Mouse (Mus musculus) hindbrain, embryonic 10.5 days (tissue): ENCODE results near the gene Stab2. TPM values are rescaled to one million over a fixed set of nuclear protein-coding genes. Genes with fewer than 3 reads are reported as not detected.

Source experiments
- DNase-seq: peaks from one replicate; pipeline ENCODE4 v3.0.0-alpha.2; 2017; ENCODE audit warnings: low spot score
- H3K27ac ChIP-seq: fragments of 300-500 bp; sonication (generic); 2 replicates; pipeline ENCODE4 v1.5.1; 2016; ENCODE audit warnings: mild to moderate bottlenecking, moderate library complexity
- H3K27me3 ChIP-seq: fragments of 300-500 bp; sonication (generic); 2 replicates; pipeline ENCODE4 v1.6.1; 2016; ENCODE audit warnings: mild to moderate bottlenecking; ENCODE audit not compliant: poor library complexity, insufficient read depth, severe bottlenecking
- H3K36me3 ChIP-seq: fragments of 300-500 bp; sonication (generic); 2 replicates; pipeline ENCODE4 v1.6.1; 2016; ENCODE audit warnings: mild to moderate bottlenecking, moderate library complexity
- H3K4me1 ChIP-seq: fragments of 300-500 bp; sonication (generic); replicated peaks from 2 replicates; pipeline ENCODE4 v1.6.1; 2016; ENCODE audit warnings: mild to moderate bottlenecking
- H3K4me3 ChIP-seq: fragments of 300-500 bp; sonication (generic); 2 replicates; pipeline ENCODE4 v1.5.1; 2016; ENCODE audit warnings: mild to moderate bottlenecking, moderate library complexity
- H3K9me3 ChIP-seq: fragments of 300-500 bp; sonication (generic); 2 replicates; pipeline ENCODE4 v1.6.1; 2016; ENCODE audit warnings: mild to moderate bottlenecking, moderate library complexity
- WGBS: fragments of 180-500 bp; shearing (Covaris S2); methylation state at CpG from one replicate; pipeline ENCODE4 v1.1.7; 2016; 5-methylcytosine and 5-hydroxymethylcytosine counted together
- polyA plus RNA-seq: library from polyadenylated mRNA; unstranded; fragments of >200 nt; fragmentation: Nextera tagmentation; extraction: Ambion mirVana; gene quantifications from 2 replicates; pipeline ENCODE4 v1.2.1, GENCODE M21; 2016

Gene Stab2
- polyA plus RNA-seq, 1 experiment from 2014 or later, result 0.13 TPM

DNA sequence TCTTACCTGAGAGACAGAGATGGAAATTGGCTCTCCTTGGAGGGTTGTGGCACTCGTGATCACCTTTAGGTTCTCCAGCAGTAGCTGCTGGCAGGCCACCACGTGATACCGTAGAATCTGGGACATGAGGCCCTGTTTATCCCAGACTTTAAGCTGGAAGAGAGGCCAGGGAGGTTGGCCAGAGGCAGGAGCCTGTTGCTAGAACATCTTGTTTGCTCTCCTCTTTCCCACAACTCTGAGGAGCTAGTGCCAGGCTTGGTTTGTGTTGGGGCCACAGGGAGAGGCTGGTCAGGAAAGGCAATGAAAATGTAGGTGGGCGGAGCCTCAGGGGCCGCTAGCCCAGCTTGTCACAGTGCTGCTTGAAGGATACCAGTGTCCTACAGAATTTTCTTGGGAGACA lies 135.2 kb downstream of the Stab2 start:
- Histone ChIP-seq H3K36me3 (no peaks in the 10 kb centered on the region), H3K4me3 (no peak overlapping the region), H3K9me3 (no peaks in the 10 kb centered on the region), H3K27me3 (no peaks in the 10 kb centered on the region), H3K4me1 (no peaks in the 10 kb centered on the region), H3K27ac (no peak overlapping the region)
- 71% methylated on average over 5 of the region's 5 CpGs for WGBS
- DNase-seq, result no peak

DNA sequence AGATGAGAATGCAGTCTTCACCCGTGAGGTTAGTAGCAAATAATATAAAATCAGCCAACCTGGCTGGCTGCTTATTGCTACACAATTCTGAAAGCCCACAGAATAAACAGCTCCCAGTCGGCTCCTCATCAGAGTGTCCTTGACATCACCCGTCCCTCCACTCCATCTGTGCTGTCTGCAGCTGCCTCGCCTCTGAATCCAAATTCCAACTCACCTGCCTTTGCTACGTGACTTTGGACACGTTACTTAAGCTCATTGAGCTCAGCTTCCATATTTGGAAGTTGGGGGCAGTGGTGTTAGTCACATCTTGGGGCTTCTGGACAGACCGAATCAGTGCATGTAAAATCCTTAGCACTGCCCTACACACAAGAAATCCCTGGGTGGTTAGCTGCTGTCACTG lies 135.7 kb downstream of the Stab2 start:
- no peaks in the 10 kb centered on the region for H3K4me1 ChIP-seq
- no peaks in the 10 kb centered on the region for H3K9me3 ChIP-seq
- H3K36me3 ChIP-seq, result no peaks in the 10 kb centered on the region
- H3K27ac ChIP-seq, result no peak overlapping the region
- DNase-seq, result no peak
- WGBS, result 86% methylated on average over 7 of the region's 7 CpGs
- no peaks in the 10 kb centered on the region for H3K27me3 ChIP-seq
- H3K4me3 ChIP-seq, result no peak overlapping the region

DNA sequence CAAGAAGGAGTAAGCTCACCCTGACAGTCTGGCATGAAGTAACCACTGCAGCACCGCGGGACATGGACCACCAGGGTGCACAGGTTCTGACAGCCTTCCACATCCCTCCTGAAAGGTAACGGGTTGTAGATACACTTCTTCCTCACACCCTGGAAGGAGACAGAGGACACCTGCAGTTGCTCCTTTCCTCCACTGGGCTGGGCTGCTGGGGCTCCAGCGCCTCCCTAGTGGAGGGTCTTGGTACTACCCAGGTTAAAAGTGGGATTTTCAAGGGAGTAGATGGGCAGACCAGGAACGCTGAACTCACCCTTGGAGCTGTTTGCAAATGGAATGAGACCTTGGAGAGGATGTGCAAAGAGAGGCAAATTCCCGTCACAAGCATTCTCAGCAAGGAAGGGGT lies 144.4 kb downstream of the Stab2 start:
- H3K27me3 ChIP-seq, result no peaks in the 10 kb centered on the region

DNA sequence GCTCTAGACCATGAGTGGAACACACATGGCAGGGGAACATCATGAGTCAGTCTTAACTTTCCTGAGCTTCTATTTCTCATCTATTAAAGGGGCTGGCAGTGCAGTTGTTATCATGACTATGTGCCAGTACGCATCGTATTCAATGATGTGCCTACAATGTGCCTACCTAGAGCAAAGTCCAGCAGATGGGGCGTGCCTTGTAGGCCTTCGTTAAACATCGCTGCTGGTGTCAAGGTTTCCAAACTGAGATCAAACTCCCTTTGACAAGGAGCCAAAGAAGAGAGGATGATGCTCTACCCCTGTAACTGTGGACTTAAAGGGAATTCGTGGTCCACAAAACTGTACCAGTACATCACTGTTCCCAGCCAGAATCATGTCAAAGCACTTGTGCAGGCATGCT lies 145.3 kb downstream of the Stab2 start:
- Histone ChIP-seq H3K36me3 (no peaks in the 10 kb centered on the region), H3K27me3 (no peaks in the 10 kb centered on the region), H3K27ac (no peak overlapping the region), H3K4me1 (0 out of 2 replicates have a peak, but pooled peaks cover 3% of the 10 kb centered on the region), H3K4me3 (no peak overlapping the region), H3K9me3 (no peaks in the 10 kb centered on the region)
- WGBS, result 90% methylated on average over 6 of the region's 6 CpGs
- DNase-seq, result no peak

More for the DNA sequence above, 144.4 kb downstream of the Stab2 start:
- WGBS, result 88% methylated on average over 6 of the region's 6 CpGs
- Histone ChIP-seq H3K36me3 (no peaks in the 10 kb centered on the region), H3K9me3 (no peaks in the 10 kb centered on the region), H3K27ac (no peak overlapping the region), H3K4me1 (0 out of 2 replicates have a peak, but pooled peaks cover 3% of the 10 kb centered on the region), H3K4me3 (no peak overlapping the region)
- no peak for DNase-seq

DNA sequence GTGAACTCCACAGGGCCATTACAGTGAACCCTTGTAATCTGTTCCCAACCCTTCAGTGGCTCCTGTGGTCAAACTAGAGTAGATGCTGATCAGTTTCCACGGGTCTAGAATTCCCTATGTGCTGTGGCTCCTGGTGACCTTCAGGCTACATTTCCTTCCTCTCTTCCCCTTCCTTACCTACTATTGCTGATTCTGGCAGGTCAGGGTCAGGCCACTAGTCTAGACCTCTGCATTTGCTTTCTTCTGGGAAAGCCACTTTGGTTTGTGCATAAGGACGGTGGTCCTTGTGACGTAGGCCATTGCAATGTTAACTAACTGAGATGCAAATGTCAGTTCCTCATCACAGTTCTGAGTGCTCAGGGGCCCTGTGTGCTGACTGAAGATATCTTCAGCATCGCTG lies 147.4 kb downstream of the Stab2 start:
- no peak overlapping the region for H3K4me3 ChIP-seq
- H3K9me3 ChIP-seq, result no peaks in the 10 kb centered on the region
- 83% methylated on average over 4 of the region's 4 CpGs for WGBS
- DNase-seq, result no peak
- H3K27ac ChIP-seq, result no peak overlapping the region
- no peaks in the 10 kb centered on the region for H3K36me3 ChIP-seq
- 0 out of 2 replicates have a peak, but pooled peaks cover 3% of the 10 kb centered on the region for H3K4me1 ChIP-seq
- H3K27me3 ChIP-seq, result no peaks in the 10 kb centered on the region

DNA sequence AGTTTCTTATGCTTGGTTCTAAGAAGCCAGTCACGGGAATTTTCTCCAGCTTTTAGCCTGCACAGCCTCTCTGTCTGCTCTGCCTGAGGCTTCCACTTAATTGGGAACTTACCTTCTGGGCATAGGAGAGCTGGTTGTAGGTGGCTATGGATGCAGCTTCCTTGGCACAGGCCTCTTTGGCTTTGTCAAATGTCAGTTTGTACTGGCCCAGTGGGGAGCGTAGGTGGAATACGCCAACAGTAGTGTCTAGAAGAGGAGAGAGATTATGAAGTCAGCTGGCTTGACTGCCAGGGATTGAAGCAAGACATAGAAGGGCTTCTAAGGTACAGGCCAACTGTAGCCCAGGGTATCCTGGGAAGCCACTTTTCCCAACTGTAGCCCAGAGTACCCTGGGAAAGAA lies 154.4 kb downstream of the Stab2 start:
- Histone ChIP-seq H3K27me3 (peaks cover 5% of the 10 kb centered on the region), H3K4me3 (no peak overlapping the region), H3K9me3 (no peaks in the 10 kb centered on the region), H3K4me1 (no peaks in the 10 kb centered on the region), H3K36me3 (no peaks in the 10 kb centered on the region), H3K27ac (no peak overlapping the region)
- 88% methylated on average over 3 of the region's 3 CpGs for whole genome bisulfite sequencing
- DNase-seq, result no peak

DNA sequence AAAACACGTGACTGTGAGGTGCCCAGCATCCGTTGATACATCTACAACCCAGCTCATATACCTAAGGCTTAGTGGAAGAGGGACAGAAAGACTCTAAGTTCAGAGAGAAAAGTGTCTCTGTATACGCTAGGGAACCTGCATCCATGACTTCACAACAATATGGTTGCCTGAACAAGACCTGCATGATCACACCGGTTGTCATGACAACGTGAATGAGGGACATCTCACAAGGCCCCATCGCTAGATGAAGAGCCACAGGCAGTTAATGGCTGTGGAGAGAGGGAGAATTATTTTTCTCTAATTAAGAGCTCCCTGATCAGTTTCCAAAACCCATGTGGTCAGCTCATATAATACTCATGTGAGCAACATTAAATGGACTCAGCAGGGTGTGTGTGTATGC lies 155.7 kb downstream of the Stab2 start:
- H3K27ac ChIP-seq, result no peak overlapping the region
- no peak overlapping the region for H3K4me3 ChIP-seq
- H3K9me3 ChIP-seq, result no peaks in the 10 kb centered on the region
- 82% methylated on average over 6 of the region's 6 CpGs for WGBS
- H3K4me1 ChIP-seq, result no peaks in the 10 kb centered on the region
- no peaks in the 10 kb centered on the region for H3K36me3 ChIP-seq
- no peak for DNase-seq
- H3K27me3 ChIP-seq, result peaks cover 6% of the 10 kb centered on the region

DNA sequence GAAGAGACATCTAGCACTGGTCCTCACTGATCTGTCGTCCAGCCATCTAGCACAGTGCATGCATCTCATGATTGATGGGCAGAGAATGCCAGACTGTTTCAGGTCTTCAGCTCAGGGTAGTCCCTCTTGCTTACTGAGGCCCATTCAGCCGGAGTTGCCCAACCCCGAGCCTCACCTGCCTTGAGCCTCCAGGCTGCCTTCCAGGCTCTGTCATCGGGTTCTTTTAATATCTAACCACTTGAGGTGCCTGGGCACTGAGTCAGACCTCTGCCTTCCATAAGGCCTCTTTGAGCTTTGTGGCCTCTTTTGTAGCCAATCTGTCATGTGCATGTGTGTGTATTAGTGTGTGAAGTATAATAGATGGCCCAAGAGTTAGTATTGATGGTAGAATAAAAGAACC lies 158.3 kb downstream of the Stab2 start:
- no peak for DNase-seq
- H3K27me3 ChIP-seq, result peaks cover 6% of the 10 kb centered on the region
- H3K4me3 ChIP-seq, result no peak overlapping the region
- 83% methylated on average over 4 of the region's 4 CpGs for WGBS
- no peaks in the 10 kb centered on the region for H3K4me1 ChIP-seq
- H3K27ac ChIP-seq, result no peak overlapping the region
- H3K9me3 ChIP-seq, result no peaks in the 10 kb centered on the region
- no peaks in the 10 kb centered on the region for H3K36me3 ChIP-seq

DNA sequence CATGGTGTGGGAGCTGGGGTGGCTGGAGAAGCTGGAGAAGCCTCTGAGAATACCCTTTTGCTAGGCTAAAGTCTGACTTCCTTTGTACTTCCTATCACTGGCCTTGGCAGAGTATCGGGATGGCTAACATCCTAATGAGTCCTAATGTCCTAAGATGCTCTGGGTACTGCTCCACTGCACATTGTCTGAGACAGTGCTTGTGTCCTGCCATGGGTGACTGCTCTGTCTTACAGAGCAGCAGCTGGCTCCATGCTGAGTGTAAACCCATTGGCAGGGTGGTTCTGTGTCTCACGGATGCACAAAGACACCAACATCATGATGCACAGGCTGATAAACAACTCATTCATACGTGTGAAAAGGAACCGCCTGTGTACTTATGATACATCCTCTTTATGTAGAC lies 158.7 kb downstream of the Stab2 start:
- no peaks in the 10 kb centered on the region for H3K4me1 ChIP-seq
- H3K4me3 ChIP-seq, result no peak overlapping the region
- DNase-seq, result no peak
- no peak overlapping the region for H3K27ac ChIP-seq
- WGBS, result 86% methylated on average over 4 of the region's 4 CpGs
- H3K9me3 ChIP-seq, result no peaks in the 10 kb centered on the region
- H3K27me3 ChIP-seq, result peaks cover 6% of the 10 kb centered on the region
- H3K36me3 ChIP-seq, result no peaks in the 10 kb centered on the region

DNA sequence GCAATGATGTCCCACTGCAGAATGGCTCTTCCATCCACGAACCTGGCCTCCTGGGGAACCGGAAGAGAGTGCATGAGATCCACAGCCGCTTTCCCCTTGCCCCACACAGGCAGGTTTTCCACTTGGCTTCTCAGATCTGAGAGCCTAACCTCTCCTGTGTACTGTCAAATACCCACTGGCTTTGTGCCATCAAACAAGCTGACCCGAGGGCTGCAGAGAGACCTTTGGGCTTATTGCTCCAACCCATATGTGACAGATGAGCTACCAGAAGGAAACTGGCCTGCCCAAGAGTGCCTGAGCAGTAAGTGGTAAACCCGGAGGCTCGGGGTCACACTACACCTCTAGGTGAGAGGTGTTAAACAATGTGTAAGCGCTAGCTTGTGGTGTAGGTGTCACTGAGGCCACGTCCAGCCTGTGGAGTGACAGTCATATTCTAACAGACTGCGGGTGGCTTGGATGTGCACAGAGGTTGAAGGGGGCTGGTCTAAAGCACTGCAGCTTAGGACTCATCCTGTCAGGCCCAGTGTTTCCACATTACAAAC lies 160.8 kb downstream of the Stab2 start:
- no peaks in the 10 kb centered on the region for H3K4me1 ChIP-seq

DNA sequence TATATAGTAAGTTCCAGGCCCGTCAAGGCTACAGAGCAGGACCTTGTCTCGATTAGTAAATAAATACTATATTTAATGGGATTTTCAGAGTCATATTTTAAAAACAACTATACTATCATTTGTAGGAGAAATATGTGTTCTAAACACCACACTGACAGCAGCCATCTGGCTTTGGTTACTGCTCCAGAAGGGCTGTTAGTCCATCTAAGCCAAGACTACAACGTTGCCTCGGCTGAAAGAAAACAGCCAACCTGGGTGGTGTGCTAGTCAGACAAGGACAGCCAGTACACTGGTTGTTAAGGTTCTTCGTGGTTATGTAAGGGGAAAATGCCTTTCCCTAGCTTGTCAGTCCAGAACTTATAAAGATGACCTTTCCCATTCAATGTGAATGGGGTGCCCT lies 165.2 kb downstream of the Stab2 start:
- no peak for DNase-seq

More for the DNA sequence above, 160.8 kb downstream of the Stab2 start:
- H3K27me3 ChIP-seq, result peaks cover 6% of the 10 kb centered on the region
- WGBS, result 83% methylated on average over 9 of the region's 9 CpGs
- no peaks in the 10 kb centered on the region for H3K36me3 ChIP-seq
- DNase-seq, result no peak
- no peak overlapping the region for H3K27ac ChIP-seq
- H3K4me3 ChIP-seq, result no peak overlapping the region
- H3K9me3 ChIP-seq, result no peaks in the 10 kb centered on the region

DNA sequence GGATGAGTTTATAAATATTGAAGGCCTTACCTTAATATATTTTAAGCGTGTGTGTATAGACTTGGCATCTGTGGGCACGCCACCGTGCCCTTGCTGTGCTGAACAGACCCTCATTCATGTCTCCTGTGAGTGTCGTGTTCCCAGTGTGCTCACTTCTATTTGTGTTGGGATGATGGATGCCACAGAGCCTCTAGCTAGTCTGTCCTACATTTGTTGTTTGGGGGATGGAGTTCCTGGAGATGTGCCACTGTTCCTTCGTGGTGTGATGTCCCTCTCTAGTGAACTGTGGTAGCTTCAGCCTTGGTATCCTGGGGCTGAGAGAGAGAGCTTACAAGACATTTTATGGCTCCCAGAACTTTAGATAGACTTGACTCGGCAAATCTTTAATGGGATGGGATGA lies 169.0 kb downstream of the Stab2 start:
- Histone ChIP-seq H3K36me3 (no peaks in the 10 kb centered on the region), H3K9me3 (no peaks in the 10 kb centered on the region), H3K27me3 (peaks cover 3% of the 10 kb centered on the region; the same call in 1 of the 2 replicates), H3K4me1 (peaks cover 9% of the 10 kb centered on the region), H3K27ac (no peak overlapping the region), H3K4me3 (no peak overlapping the region)
- 92% methylated on average over 6 of the region's 6 CpGs for WGBS
- no peak for DNase-seq

More for the DNA sequence above, 165.2 kb downstream of the Stab2 start:
- Histone ChIP-seq H3K9me3 (no peaks in the 10 kb centered on the region), H3K27me3 (peaks cover 3% of the 10 kb centered on the region; the same call in 1 of the 2 replicates), H3K36me3 (no peaks in the 10 kb centered on the region), H3K27ac (no peak overlapping the region), H3K4me3 (no peak overlapping the region), H3K4me1 (no peaks in the 10 kb centered on the region)
- WGBS, result 86% methylated on average over 5 of the region's 5 CpGs

DNA sequence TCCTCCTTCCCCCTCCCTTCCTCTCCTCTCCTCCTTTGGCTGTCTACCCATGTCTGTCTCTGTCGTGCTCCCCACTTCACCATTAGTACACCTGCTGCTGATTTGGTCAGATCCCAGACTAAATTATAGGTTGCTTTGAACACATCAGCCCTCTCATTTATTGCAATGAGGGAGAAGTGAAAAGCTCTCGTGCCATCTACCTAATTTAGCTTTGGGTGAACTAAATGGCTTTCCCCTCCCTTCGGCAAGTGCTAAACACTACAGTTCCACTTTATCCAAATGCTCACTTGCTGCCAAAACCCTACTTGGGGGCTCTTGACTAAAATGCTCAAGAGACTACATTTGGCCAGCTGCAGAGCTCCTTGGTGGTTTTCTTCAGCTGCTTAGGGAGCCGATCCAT lies 171.0 kb downstream of the Stab2 start:
- no peaks in the 10 kb centered on the region for H3K9me3 ChIP-seq
- 91% methylated on average over 4 of the region's 4 CpGs for WGBS
- H3K27ac ChIP-seq, result no peak overlapping the region
- peaks cover 9% of the 10 kb centered on the region for H3K4me1 ChIP-seq
- peaks cover 3% of the 10 kb centered on the region; the same call in 1 of the 2 replicates for H3K27me3 ChIP-seq
- H3K36me3 ChIP-seq, result no peaks in the 10 kb centered on the region
- no peak overlapping the region for H3K4me3 ChIP-seq
- DNase-seq, result no peak

DNA sequence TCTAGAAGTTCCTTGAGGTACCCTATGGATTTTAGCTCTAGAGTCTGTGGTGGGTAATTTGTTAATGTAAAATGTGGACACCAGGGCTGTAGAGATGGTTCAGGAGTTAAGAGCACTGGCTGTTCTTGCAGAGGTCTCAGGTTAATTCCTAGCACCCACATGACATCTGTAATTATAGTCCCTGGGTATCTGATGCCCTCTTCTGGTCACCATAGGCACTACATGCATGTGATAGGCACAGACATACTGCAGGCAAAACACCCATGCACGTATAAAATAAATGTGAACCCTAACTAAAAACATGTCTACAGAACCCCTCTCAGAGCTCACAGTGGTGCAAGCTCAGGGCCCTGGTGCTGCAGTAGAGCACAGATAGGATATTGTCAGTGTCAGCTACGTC lies 178.3 kb downstream of the Stab2 start:
- no peak for DNase-seq
- H3K4me1 ChIP-seq, result peaks cover 17% of the 10 kb centered on the region
- H3K27me3 ChIP-seq, result no peaks in the 10 kb centered on the region
- WGBS, result 90% methylated on average over 2 of the region's 2 CpGs
- no peak overlapping the region for H3K4me3 ChIP-seq
- no peak overlapping the region for H3K27ac ChIP-seq
- H3K9me3 ChIP-seq, result no peaks in the 10 kb centered on the region
- H3K36me3 ChIP-seq, result peaks cover 9% of the 10 kb centered on the region
